12 mouse cellular contexts compared by ENCODE assay signal in the genomic region with DNA sequence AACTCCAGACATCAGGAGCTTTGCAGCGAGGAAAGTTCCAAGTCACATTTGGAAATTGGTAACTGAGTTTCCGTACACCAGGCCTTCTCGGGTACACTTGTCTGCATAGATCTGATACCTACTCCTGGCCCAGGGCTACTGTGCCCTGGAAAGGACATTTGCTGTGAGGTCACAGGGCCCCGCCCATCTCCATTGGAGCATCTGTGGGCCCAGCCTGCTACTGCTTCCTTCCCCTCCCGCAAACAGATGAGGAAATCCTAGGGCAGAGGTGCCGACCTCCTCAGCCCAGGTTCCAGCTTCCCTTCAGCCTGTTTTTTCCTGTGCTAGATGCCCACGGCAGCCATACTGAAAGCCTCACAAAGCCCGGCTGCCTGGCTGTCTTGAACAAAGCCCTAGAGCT. TPM values are rescaled to one million over a fixed set of nuclear protein-coding genes. Genes with fewer than 3 reads are reported as not detected.
DNase-seq lines count a peak whose midpoint lies in the region; ATAC-seq lines count a peak whose summit lies in the region.
"Had no signal": no experiment of that assay in that cellular context is flagged by ENCODE, and none has a peak within 500 bp of the region (broad histone marks: within the 10 kb centered on the region; RNA-seq: fewer than 3 reads in every experiment).

No protein-coding gene starts in this region.

- H3K4me2 ChIP-seq in hindbrain, embryonic 13.5 days, result no peak overlapping the region
- no peak overlapping the region for H3K4me2 ChIP-seq in hindbrain, embryonic 11.5 days (replicated peaks; ENCODE audit: low read depth, low read length)
- H3K4me2 ChIP-seq in embryonic facial prominence, embryonic 14.5 days (ENCODE audit: low read depth, low read length), result no peak overlapping the region
- no peak overlapping the region for H3K4me2 ChIP-seq in intestine, embryonic 14.5 days (ENCODE audit: low read length)
- H3K4me2 ChIP-seq in liver, embryonic 12.5 days, result no peak overlapping the region

- no peak overlapping the region for H3K4me3 ChIP-seq in hindbrain, embryonic 13.5 days
- H3K4me3 ChIP-seq in hindbrain, embryonic 11.5 days (ENCODE audit: low read depth, low read length), result no peak overlapping the region
- H3K4me3 ChIP-seq in embryonic facial prominence, embryonic 14.5 days (ENCODE audit: low read depth, low read length), result no peak overlapping the region
- H3K4me3 ChIP-seq in intestine, embryonic 14.5 days (ENCODE audit: low read depth, low read length), result no peak overlapping the region
- H3K4me3 ChIP-seq in liver, embryonic 12.5 days, result no peak overlapping the region
- H3K4me3 ChIP-seq: myocyte had no signal

- H3K27ac ChIP-seq in hindbrain, embryonic 13.5 days, result peak overlapping the region; percentile 37; the same call in 1 of the 2 replicates
- no peak overlapping the region for H3K27ac ChIP-seq in hindbrain, embryonic 11.5 days (ENCODE audit: low read depth, low read length)
- peak overlapping the region; percentile 90 for H3K27ac ChIP-seq in embryonic facial prominence, embryonic 14.5 days (replicated peaks; ENCODE audit: low read depth, low read length)
- H3K27ac ChIP-seq in intestine, embryonic 14.5 days (ENCODE audit: low read depth), result peak overlapping the region; percentile 96
- peak overlapping the region; percentile 46; the same call in 1 of the 2 replicates for H3K27ac ChIP-seq in liver, embryonic 12.5 days

- no peak for DNase-seq in hindbrain, embryonic 11.5 days (ENCODE audit: low spot score)
- no peak for DNase-seq in embryonic facial prominence, embryonic 14.5 days (ENCODE audit: low spot score)
- DNase-seq in intestine, embryonic 14.5 days (ENCODE audit: low spot score), result no peak
- DNase-seq in frontal cortex, postnatal 36 days (ENCODE audit: low spot score in 2 of 2), result no peak
- no peak for DNase-seq in natural killer cell, adult 2 months (ENCODE audit: low spot score in 2 of 2)
- DNase-seq: cerebellum, adult 8-10 months; thymus, adult 18-20 months had no signal

- no peak overlapping the region for H3K9ac ChIP-seq in hindbrain, embryonic 13.5 days
- H3K9ac ChIP-seq in hindbrain, embryonic 11.5 days (ENCODE audit: low read depth, low read length), result no peak overlapping the region
- H3K9ac ChIP-seq in embryonic facial prominence, embryonic 14.5 days (ENCODE audit: low read depth, low read length), result 0 out of 2 replicates have a peak overlapping the region, but pooled peaks have one; percentile 14
- peak overlapping the region; percentile 2; the same call in 1 of the 2 replicates for H3K9ac ChIP-seq in intestine, embryonic 14.5 days (ENCODE audit: low read length)
- no peak overlapping the region for H3K9ac ChIP-seq in liver, embryonic 12.5 days

- ATAC-seq in hindbrain, embryonic 13.5 days (ENCODE audit: low FRiP score), result no peak
- ATAC-seq in hindbrain, embryonic 11.5 days (ENCODE audit: low FRiP score), result no peak
- ATAC-seq in embryonic facial prominence, embryonic 14.5 days (ENCODE audit: low read depth), result no peak
- ATAC-seq in intestine, embryonic 14.5 days (replicated peaks; ENCODE audit: low FRiP score, low TSS enrichment, low read depth), result no peak
- no peak for ATAC-seq in liver, embryonic 12.5 days
- ATAC-seq in erythroblast, adult 5-6 weeks (replicated peaks; ENCODE audit: low FRiP score, poor library complexity, severe bottlenecking), result no peak

- peaks cover 5% of the 10 kb centered on the region; the same call in 1 of the 2 replicates for H3K27me3 ChIP-seq in hindbrain, embryonic 13.5 days
- no peaks in the 10 kb centered on the region for H3K27me3 ChIP-seq in hindbrain, embryonic 11.5 days (ENCODE audit: control insufficient read depth, insufficient read depth, low read length)
- H3K27me3 ChIP-seq in embryonic facial prominence, embryonic 14.5 days (replicated peaks; ENCODE audit: control insufficient read depth, insufficient read depth, low read length), result no peaks in the 10 kb centered on the region
- H3K27me3 ChIP-seq in intestine, embryonic 14.5 days (replicated peaks; ENCODE audit: control insufficient read depth, insufficient read depth, low read length), result no peaks in the 10 kb centered on the region
- H3K27me3 ChIP-seq in liver, embryonic 12.5 days (replicated peaks), result no peaks in the 10 kb centered on the region

- H3K9me3 ChIP-seq in hindbrain, embryonic 13.5 days, result no peaks in the 10 kb centered on the region
- H3K9me3 ChIP-seq in hindbrain, embryonic 11.5 days (ENCODE audit: control insufficient read depth, low read length), result no peaks in the 10 kb centered on the region
- H3K9me3 ChIP-seq in embryonic facial prominence, embryonic 14.5 days (ENCODE audit: control insufficient read depth, low read length), result no peaks in the 10 kb centered on the region
- no peaks in the 10 kb centered on the region for H3K9me3 ChIP-seq in intestine, embryonic 14.5 days (ENCODE audit: control insufficient read depth, low read length)
- H3K9me3 ChIP-seq in liver, embryonic 12.5 days (replicated peaks), result no peaks in the 10 kb centered on the region

- 61% methylated on average over 8 of the region's 8 CpGs for WGBS in hindbrain, embryonic 13.5 days
- WGBS in hindbrain, embryonic 11.5 days, result 55% methylated on average over 8 of the region's 8 CpGs
- 52% methylated on average over 8 of the region's 8 CpGs for WGBS in embryonic facial prominence, embryonic 14.5 days
- WGBS in intestine, embryonic 14.5 days, result 57% methylated on average over 8 of the region's 8 CpGs
- WGBS in liver, embryonic 12.5 days (ENCODE audit: insufficient replicate concordance), result 35% methylated on average over 8 of the region's 8 CpGs

- peaks cover 55% of the 10 kb centered on the region for H3K4me1 ChIP-seq in hindbrain, embryonic 13.5 days (replicated peaks)
- peaks cover 30% of the 10 kb centered on the region for H3K4me1 ChIP-seq in hindbrain, embryonic 11.5 days (replicated peaks; ENCODE audit: control insufficient read depth, insufficient read depth, low read length)
- peaks cover 61% of the 10 kb centered on the region for H3K4me1 ChIP-seq in embryonic facial prominence, embryonic 14.5 days (ENCODE audit: control insufficient read depth, insufficient read depth, low read length)
- peaks cover 61% of the 10 kb centered on the region for H3K4me1 ChIP-seq in intestine, embryonic 14.5 days (replicated peaks; ENCODE audit: control insufficient read depth, insufficient read depth, low read length)
- peaks cover 61% of the 10 kb centered on the region for H3K4me1 ChIP-seq in liver, embryonic 12.5 days

- no peaks in the 10 kb centered on the region for H3K36me3 ChIP-seq in hindbrain, embryonic 13.5 days
- H3K36me3 ChIP-seq in hindbrain, embryonic 11.5 days (ENCODE audit: control insufficient read depth, insufficient read depth, low read length), result no peaks in the 10 kb centered on the region
- H3K36me3 ChIP-seq in embryonic facial prominence, embryonic 14.5 days (ENCODE audit: control insufficient read depth, insufficient read depth, low read length), result no peaks in the 10 kb centered on the region
- H3K36me3 ChIP-seq in intestine, embryonic 14.5 days (ENCODE audit: control insufficient read depth, insufficient read depth, low read length), result no peaks in the 10 kb centered on the region
- no peaks in the 10 kb centered on the region for H3K36me3 ChIP-seq in liver, embryonic 12.5 days

RNA-seq across cellular contexts. Expression of a gene that starts 21.4 kb away (rescaled TPM):
- polyA plus RNA-seq in hindbrain, embryonic 13.5 days (2015; fragmentation: Nextera tagmentation; extraction: Ambion mirVana), result 6.1 and 6.8 TPM in 2 replicates
- polyA plus RNA-seq in hindbrain, embryonic 11.5 days (2014; fragmentation: Nextera tagmentation; extraction: Ambion mirVana), result 14.7 and 18.1 TPM in 2 replicates
- 64.8 and 67.2 TPM in 2 replicates for polyA plus RNA-seq in embryonic facial prominence, embryonic 14.5 days (2014; fragmentation: Nextera tagmentation; extraction: Ambion mirVana)
- polyA plus RNA-seq in intestine, embryonic 14.5 days (2014; fragmentation: Nextera tagmentation; extraction: Ambion mirVana), result 44.4 and 49.8 TPM in 2 replicates
- polyA plus RNA-seq in liver, embryonic 12.5 days (2016; fragmentation: Nextera tagmentation; extraction: Ambion mirVana), result 6.4 and 7.3 TPM in 2 replicates
- not detected in 2 replicates for total RNA-seq in erythroblast, adult 5-6 weeks (2015; ENCODE audit: low replicate concordance)
- total RNA-seq in erythroblast, adult 5-6 weeks (2017; ENCODE audit: low replicate concordance), result not detected in 2 replicates

RNA-seq across cellular contexts. Expression of a gene that starts 36.9 kb away (rescaled TPM):
- not detected in 2 replicates for polyA plus RNA-seq in hindbrain, embryonic 13.5 days (2015; fragmentation: Nextera tagmentation; extraction: Ambion mirVana)
- not detected in 2 replicates for polyA plus RNA-seq in hindbrain, embryonic 11.5 days (2014; fragmentation: Nextera tagmentation; extraction: Ambion mirVana)
- 0.17 and 0.46 TPM in 2 replicates for polyA plus RNA-seq in embryonic facial prominence, embryonic 14.5 days (2014; fragmentation: Nextera tagmentation; extraction: Ambion mirVana)
- not detected in 2 replicates for polyA plus RNA-seq in intestine, embryonic 14.5 days (2014; fragmentation: Nextera tagmentation; extraction: Ambion mirVana)
- not detected in 2 replicates for polyA plus RNA-seq in liver, embryonic 12.5 days (2016; fragmentation: Nextera tagmentation; extraction: Ambion mirVana)
- total RNA-seq in erythroblast, adult 5-6 weeks (2015; ENCODE audit: low replicate concordance), result not detected in 2 replicates
- total RNA-seq in erythroblast, adult 5-6 weeks (2017; ENCODE audit: low replicate concordance), result not detected in 2 replicates
- total RNA-seq: MEL had no signal

RNA-seq across cellular contexts. Expression of a gene that starts 59.7 kb away (rescaled TPM):
- polyA plus RNA-seq in hindbrain, embryonic 13.5 days (2015; fragmentation: Nextera tagmentation; extraction: Ambion mirVana), result not detected in 2 replicates
- polyA plus RNA-seq in hindbrain, embryonic 11.5 days (2014; fragmentation: Nextera tagmentation; extraction: Ambion mirVana), result not detected in 2 replicates
- 0.30 and 0.56 TPM in 2 replicates for polyA plus RNA-seq in embryonic facial prominence, embryonic 14.5 days (2014; fragmentation: Nextera tagmentation; extraction: Ambion mirVana)
- 3.8 TPM in 1 of 2 replicates, not detected in the other for polyA plus RNA-seq in intestine, embryonic 14.5 days (2014; fragmentation: Nextera tagmentation; extraction: Ambion mirVana)
- polyA plus RNA-seq in liver, embryonic 12.5 days (2016; fragmentation: Nextera tagmentation; extraction: Ambion mirVana), result not detected in 2 replicates
- not detected in 2 replicates for total RNA-seq in erythroblast, adult 5-6 weeks (2015; ENCODE audit: low replicate concordance)
- total RNA-seq in erythroblast, adult 5-6 weeks (2017; ENCODE audit: low replicate concordance), result not detected in 2 replicates
- total RNA-seq: MEL had no signal

Comparison
In these comparisons a context has a peak if more than half of its experiments do, and no peak if none do; other contexts are left out.
1. H3K9ac ChIP-seq: peak in embryonic facial prominence, embryonic 14.5 days (single experiment) and intestine, embryonic 14.5 days (single experiment); none in hindbrain, embryonic 13.5 days (single experiment), hindbrain, embryonic 11.5 days (single experiment) and liver, embryonic 12.5 days (single experiment).